Mouse (Mus musculus): Measurements from ENCODE around the gene Pdcl2.

Pdcl2 gene

DNA sequence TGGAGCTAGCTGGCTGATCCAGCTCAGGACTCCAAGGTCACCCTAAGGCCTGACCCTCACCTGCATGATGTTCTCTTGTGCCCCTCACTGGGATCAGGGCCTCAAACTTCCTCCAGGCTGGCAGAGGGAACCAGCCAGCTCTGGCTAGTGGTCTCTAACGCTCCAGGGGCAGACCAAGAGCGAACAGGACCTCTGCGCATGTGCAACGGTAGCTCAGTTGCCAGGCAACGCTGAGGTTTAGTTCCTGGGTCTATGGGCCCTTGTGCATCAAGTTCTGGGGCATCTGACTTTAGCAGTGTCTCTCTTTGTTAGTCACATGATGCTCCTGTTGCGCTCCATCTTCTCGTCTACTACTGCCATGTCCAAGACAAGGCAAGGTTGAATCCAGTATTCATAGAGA is at the start of gene Pdcl2:
Pdcl2 (minus strand) TSS at position 204 of the 400 bp plus-strand sequence.
- DNase-seq (ENCODE audit: low read depth, low spot score), result no peak

DNA sequence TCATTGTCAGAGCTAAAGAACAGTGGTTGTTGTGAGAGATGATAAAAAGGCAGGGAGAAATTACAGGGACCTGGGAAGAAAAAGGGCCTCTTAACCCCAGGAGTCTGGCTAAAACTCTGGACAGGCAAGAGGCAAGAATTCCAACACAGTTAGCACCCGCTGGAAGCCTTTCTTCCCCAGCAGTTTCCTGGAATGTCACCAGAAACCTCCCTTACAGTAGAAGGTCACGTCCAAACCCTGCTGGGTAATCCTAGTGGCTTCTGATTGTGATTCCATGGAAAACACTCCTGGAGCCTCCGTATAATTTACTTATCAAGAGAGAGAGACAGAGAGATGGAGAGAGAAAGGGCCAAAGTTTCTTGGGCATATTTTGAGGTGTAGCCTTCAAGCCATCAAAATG is 48.3 kb upstream of the Pdcl2 start:
- DNase-seq (ENCODE audit: low read depth, low spot score), result no peak

DNA sequence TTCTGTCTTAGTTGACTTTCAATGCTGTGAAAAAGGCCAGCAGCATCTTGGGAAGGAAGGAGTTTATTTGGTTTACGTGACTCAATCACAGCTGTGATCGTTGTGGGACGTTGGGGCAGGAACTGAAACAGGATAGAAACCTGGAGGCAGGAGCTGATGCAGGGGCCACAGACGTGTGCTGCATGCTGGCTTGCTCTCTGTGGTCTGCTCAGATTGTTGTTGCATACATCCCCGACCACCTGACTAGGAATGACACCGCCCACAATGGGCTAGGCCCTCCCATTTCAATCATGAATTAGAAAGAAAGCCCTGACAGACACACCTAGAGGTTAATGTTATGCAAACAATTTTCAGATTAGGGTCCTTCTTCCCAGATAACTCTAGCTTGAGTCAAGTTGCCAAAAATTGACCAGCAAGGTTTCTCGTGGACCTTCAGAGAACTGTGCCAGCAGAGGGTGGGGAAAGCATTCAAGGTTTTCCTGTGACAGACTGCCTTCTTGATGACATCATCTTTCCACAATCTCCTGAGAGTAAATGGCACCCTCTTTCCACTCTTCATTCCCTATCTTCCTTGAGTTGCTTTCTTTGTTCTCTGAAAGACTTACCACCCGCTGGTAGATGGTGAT is 38.4 kb upstream of the Pdcl2 start:
- DNase-seq (ENCODE audit: low read depth, low spot score), result no peak

DNA sequence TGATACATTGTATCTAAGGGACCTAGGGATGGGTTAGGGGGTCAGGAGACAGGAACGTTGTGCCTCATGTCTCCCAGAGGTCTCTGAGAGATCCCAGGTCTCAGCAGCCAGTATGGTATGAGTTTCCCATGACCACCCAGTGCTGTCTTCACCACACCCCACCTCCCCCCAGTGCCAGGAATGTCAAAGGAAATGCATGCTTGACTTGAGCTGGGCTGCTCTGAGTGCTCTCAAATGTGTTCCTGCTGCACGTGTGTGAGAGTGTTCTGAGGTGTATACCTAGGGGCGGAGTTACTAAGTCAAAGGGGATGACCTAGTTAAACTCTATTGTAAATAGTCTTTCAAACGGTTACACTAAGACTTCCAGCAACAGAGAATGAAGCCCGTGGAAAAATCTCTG is 34.5 kb upstream of the Pdcl2 start:
- DNase-seq (ENCODE audit: low read depth, low spot score), result no peak

DNA sequence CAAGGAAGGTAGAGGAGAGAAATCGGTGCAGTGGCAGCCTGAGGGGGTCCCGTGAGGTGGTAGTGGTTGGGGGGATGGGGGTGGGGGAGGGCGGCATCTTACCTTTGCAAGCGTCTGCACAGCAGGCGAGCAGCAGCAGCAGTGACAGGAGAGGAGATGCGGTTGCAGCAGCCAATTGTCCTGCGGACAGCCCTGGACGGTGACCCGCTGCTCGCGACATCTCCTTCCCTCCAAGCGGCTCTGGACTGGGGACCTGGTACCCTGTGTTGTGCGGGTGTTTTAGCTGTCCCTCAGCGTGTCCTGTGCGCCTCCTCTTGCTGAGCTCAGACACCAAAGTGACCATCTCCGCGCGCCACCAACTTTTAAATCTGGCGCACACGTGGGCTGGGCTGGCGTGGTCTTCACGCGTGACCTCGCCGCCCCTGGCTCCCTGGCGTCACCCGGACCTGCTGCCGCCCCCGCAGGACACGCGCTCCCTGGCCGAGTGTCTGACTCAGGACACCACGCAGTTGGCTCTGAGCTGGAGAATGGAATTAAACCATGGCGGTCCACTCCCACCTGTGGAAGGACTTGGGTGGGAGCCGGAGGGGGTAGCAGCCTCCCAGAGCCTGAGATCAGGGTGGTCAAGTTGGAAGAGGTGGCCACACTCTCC is 32.6 kb upstream of the Pdcl2 start, which contains the start of gene Nmu:
Nmu (minus strand) TSS at position 336 of the 652 bp plus-strand sequence.
- DNase-seq (ENCODE audit: low read depth, low spot score), result no peak

- DNase-seq (ENCODE audit: low read depth, low spot score), result no peak
Observed at GRCm38 (mm10) chr5:76360786-76361185, 29.8 kb upstream of the Pdcl2 start.

- no peak for DNase-seq (ENCODE audit: low read depth, low spot score)
Observed at GRCm38 (mm10) chr5:76360057-76360456, 29.1 kb upstream of the Pdcl2 start.

DNA sequence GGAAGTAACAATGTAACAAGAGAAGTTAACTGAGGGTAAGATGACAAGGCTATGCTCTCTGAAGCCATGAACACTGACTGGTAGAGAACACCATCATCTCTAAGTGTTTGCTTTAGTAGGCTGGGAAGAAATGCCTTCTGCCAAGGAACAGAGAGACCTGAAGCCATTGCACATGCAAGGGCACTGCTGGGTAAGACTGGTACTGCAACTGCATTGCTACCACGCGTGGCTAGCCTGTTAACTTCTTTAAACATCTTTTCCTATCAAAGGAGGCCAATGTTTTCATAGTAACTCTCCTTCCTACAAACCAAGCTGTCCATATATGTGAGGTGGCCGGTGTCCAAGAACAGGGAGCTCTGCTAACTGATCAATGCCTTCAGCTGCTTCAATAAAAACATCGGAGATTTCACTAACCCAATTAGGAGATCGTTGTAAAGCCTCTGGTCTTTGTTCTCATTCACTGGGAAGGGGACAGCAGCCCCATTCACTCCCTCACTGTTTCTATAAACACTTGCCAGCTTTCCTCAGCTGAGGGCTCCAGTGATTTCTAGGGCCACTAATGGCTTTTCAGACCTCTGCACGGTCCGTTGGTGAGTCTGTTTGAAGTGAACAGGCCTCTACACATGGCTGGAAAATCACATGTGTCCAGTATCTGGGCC is 21.1 kb upstream of the Pdcl2 start:
- DNase-seq (ENCODE audit: low read depth, low spot score), result no peak

- no peak for DNase-seq (ENCODE audit: low read depth, low spot score)
Observed at GRCm38 (mm10) chr5:76351537-76351936, 20.6 kb upstream of the Pdcl2 start.

GRCm38 (mm10) chr5:76346137-76346536 is 15.2 kb upstream of the Pdcl2 start:
- DNase-seq (ENCODE audit: low read depth, low spot score), result no peak

- DNase-seq (ENCODE audit: low read depth, low spot score), result peak; percentile 14
Observed at GRCm38 (mm10) chr5:76340931-76341330, 10.0 kb upstream of the Pdcl2 start.

GRCm38 (mm10) chr5:76337100-76337499 is 6.1 kb upstream of the Pdcl2 start:
- DNase-seq (ENCODE audit: low read depth, low spot score), result no peak

DNA sequence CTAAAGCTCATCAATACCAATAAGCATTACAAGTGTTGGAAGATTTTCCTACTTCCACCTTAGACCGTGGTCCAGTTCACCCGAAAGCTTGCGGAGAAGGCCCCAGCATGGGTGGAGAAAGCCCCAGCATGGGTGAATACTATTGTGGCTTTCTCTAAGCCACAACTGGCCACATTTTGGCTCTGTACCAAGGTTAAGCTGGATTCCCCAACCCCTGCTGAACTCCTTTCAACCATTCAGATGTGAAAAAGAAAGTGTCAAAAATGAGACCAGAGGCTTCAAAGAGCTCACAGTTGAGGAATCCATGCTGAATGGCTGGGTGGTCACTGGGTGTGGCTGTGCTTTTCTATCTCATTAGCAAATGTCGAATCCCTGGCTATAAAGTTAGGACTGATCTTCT is 2.9 kb upstream of the Pdcl2 start:
- no peak for DNase-seq (ENCODE audit: low read depth, low spot score)

GRCm38 (mm10) chr5:76327296-76327695 is 3.7 kb downstream of the Pdcl2 start:
- no peak for DNase-seq (ENCODE audit: low read depth, low spot score)

DNA sequence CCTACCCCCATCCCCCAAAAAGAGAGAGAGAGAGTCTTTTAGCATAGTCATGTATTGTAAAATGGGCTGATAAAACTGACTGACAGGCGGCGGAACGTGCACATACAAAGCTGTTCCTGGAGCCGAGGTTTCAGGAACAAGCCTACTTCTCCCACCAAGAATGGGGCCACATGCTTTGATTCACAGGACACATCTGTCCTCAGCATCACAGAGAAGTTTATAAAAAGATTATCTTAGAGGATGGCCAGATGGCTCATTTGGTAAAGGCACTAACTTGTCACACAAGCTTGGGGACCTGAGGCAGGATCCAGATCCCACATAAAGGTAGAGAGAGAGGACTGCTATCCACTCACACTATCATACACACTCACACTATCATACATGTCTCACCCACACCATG is 5.8 kb downstream of the Pdcl2 start:
- no peak for DNase-seq (ENCODE audit: low read depth, low spot score)

GRCm38 (mm10) chr5:76321249-76322196 is 9.4 kb downstream of the Pdcl2 start:
- DNase-seq (ENCODE audit: low read depth, low spot score), result no peak

- DNase-seq (ENCODE audit: low read depth, low spot score), result no peak
Observed at GRCm38 (mm10) chr5:76308206-76308605, 22.8 kb downstream of the Pdcl2 start.

GRCm38 (mm10) chr5:76306261-76306660 is 24.7 kb downstream of the Pdcl2 start:
- no peak for DNase-seq (ENCODE audit: low read depth, low spot score)

DNA sequence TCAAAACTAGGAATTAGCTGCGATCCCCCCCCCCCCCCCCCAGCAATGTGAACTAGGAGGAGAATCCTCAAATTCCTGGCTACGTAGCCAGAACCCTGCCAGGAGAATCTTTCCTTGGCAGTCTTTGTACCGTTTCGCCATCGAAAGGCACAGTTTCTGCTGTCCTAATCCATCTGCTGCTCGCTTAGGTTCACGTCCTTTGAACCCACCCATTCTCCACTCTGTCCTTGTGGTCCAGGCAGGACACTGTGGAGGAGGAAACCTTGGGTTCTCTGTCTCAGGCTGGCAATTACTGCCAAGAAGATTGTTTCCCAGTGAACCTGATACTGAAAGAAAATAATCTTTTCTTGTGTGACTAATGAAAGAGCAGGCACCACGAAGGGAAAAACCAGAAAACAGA is 25.3 kb downstream of the Pdcl2 start:
- DNase-seq (ENCODE audit: low read depth, low spot score), result no peak

DNA sequence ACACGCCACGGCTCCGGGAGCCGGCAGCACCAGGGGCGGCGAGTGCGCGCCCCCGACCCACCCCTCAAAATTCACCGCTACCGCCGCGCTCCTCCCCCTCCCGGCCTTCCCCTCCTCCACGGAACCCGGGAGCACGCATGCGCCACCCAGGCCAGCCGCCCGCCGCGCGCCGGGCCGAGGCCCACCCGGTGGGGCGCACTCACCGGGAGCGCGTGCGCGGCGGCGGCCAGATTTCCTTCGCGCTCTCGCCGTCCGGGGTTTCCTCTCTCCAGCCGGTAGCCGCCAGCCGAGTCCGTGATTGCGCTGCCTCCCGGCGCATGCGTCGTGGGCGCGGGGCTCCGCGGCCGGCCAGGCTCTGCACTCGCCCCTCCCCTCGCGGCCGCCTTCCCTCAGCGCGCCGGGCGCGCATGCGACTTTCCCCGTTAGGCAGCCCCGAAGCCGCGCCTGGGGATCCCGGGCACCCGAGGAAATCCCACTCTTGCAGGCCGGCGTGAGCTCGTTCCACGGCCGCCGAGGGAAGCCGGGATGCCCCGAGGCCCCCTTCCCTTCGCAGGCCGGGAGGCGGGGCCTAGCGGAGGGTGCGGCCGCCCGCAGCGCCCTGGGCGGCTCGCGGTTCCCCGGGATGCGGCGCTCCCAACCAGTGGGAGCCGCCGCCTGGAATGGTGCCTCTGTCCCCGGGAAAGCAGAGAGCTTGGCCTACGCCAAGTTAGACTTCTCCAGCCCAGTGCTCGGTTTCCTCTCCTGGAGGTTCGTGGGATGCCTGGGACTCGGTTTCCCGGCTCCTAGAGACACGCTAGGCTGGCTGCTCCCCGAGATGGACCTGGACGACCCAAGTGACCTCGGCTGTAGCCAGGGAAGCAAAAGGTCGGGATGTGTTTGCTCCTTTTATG is 26.3 kb downstream of the Pdcl2 start, which contains the start of gene Clock:
Clock (minus strand) TSS at position 341 of the 890 bp plus-strand sequence.
- DNase-seq (ENCODE audit: low read depth, low spot score), result peak; percentile 78

Measured in skeletal muscle tissue, adult 2 months (tissue).